Mouse (Mus musculus): Measurements from ENCODE around the gene Nova2. TPM values are rescaled to one million over a fixed set of nuclear protein-coding genes. Genes with fewer than 3 reads are reported as not detected.

Nova2 gene
- total RNA-seq (2021) (1 to 10 TPM; 4.3 to 5.1 TPM), polyA plus RNA-seq (2012; rRNA removed) (1.5 and 1.7 TPM in 2 replicates)
- long read RNA-seq, partial matches to known transcripts: 1 of 4 reads
- long read RNA-seq, other reads (novel, unspliced or antisense): 3 of 4 reads

GRCm38 (mm10) chr7:18925162-18925938 lies at the start of gene Nova2:
Nova2 (plus strand) TSS chr7:18925888.
- Histone ChIP-seq H3K79me2 (replicated peaks; ENCODE audit: control insufficient read depth, insufficient read depth, low read length) (no peaks in the 10 kb centered on the region), H3K27me3 (ENCODE audit: control insufficient read depth, insufficient read depth, low read length) (no peaks in the 10 kb centered on the region), H3K9ac (ENCODE audit: low read depth, low read length) (peak within 1 kb of the TSS; percentile 75), H3K4me1 (ENCODE audit: control insufficient read depth, insufficient read depth, low read length) (peaks cover 1% of the 10 kb centered on the region), H3K27ac (peak within 1 kb of the TSS; percentile 92), H3K4me3 (peak within 1 kb of the TSS; percentile 66), H3K36me3 (ENCODE audit: control insufficient read depth, insufficient read depth, low read length) (no peaks in the 10 kb centered on the region)
- TF ChIP-seq CTCF (IDR thresholded peaks at IDR 0.05) (peak; percentile 63), POLR2A (IDR thresholded peaks at IDR 0.05; ENCODE audit: insufficient read depth, low read depth, low read length) (peak; percentile 79), EP300 (IDR thresholded peaks at IDR 0.05; ENCODE audit: insufficient read depth, low read depth, low read length) (no peak)
- WGBS: 2% methylated on average over 33 of the region's 45 CpGs
- peak; percentile 89 to 90 for DNase-seq
- intact Hi-C loops (cut with DNase I): no loop called here

GRCm38 (mm10) chr7:18878691-18879090 lies 47.0 kb upstream of the Nova2 start:
- DNase-seq: peak in 1 of 2 experiments; percentile 14
- intact Hi-C loops (cut with DNase I): no loop called here

GRCm38 (mm10) chr7:18883991-18884744 lies 41.5 kb upstream of the Nova2 start:
- Histone ChIP-seq H3K36me3 (ENCODE audit: control insufficient read depth, insufficient read depth, low read length) (no peaks in the 10 kb centered on the region), H3K27me3 (ENCODE audit: control insufficient read depth, insufficient read depth, low read length) (no peaks in the 10 kb centered on the region), H3K27ac (no peak overlapping the region; the same call in 1 of the 2 replicates), H3K4me3 (no peak overlapping the region), H3K79me2 (replicated peaks; ENCODE audit: control insufficient read depth, insufficient read depth, low read length) (no peaks in the 10 kb centered on the region), H3K4me1 (ENCODE audit: control insufficient read depth, insufficient read depth, low read length) (peaks cover 5% of the 10 kb centered on the region), H3K9ac (ENCODE audit: low read depth, low read length) (no peak overlapping the region)
- intact Hi-C loops (cut with DNase I): no loop called here
- 33% methylated on average over 9 of the region's 9 CpGs for WGBS
- peak in 1 of 2 experiments; percentile 38 for DNase-seq
- TF ChIP-seq CTCF (IDR thresholded peaks at IDR 0.05) (no peak), EP300 (IDR thresholded peaks at IDR 0.05; ENCODE audit: insufficient read depth, low read depth, low read length) (no peak)

More at GRCm38 (mm10) chr7:18878691-18879090, 47.0 kb upstream of the Nova2 start:
- H3K36me3 ChIP-seq (ENCODE audit: control insufficient read depth, insufficient read depth, low read length): no peaks in the 10 kb centered on the region
- no peak overlapping the region for H3K4me3 ChIP-seq
- H3K4me1 ChIP-seq (ENCODE audit: control insufficient read depth, insufficient read depth, low read length): peaks cover 3% of the 10 kb centered on the region; the same call in 1 of the 2 replicates
- 35% methylated on average over 7 of the region's 7 CpGs for WGBS
- no peak for TF ChIP-seq EP300 (IDR thresholded peaks at IDR 0.05; ENCODE audit: insufficient read depth, low read depth, low read length)
- no peak for TF ChIP-seq CTCF (IDR thresholded peaks at IDR 0.05)
- no peak for TF ChIP-seq POLR2A (IDR thresholded peaks at IDR 0.05; ENCODE audit: insufficient read depth, low read depth, low read length)
- H3K27me3 ChIP-seq (ENCODE audit: control insufficient read depth, insufficient read depth, low read length): no peaks in the 10 kb centered on the region
- no peaks in the 10 kb centered on the region for H3K79me2 ChIP-seq (replicated peaks; ENCODE audit: control insufficient read depth, insufficient read depth, low read length)
- no peak overlapping the region for H3K9ac ChIP-seq (ENCODE audit: low read depth, low read length)
- H3K27ac ChIP-seq: no peak overlapping the region

GRCm38 (mm10) chr7:18884745-18885422 lies 40.8 kb upstream of the Nova2 start:
- no peak for DNase-seq
- H3K79me2 ChIP-seq (replicated peaks; ENCODE audit: control insufficient read depth, insufficient read depth, low read length): no peaks in the 10 kb centered on the region
- no peaks in the 10 kb centered on the region for H3K27me3 ChIP-seq (ENCODE audit: control insufficient read depth, insufficient read depth, low read length)
- H3K9ac ChIP-seq (ENCODE audit: low read depth, low read length): no peak overlapping the region
- no peaks in the 10 kb centered on the region for H3K36me3 ChIP-seq (ENCODE audit: control insufficient read depth, insufficient read depth, low read length)
- intact Hi-C loops (cut with DNase I): no loop called here
- TF ChIP-seq EP300 (IDR thresholded peaks at IDR 0.05; ENCODE audit: insufficient read depth, low read depth, low read length): no peak
- no peak for TF ChIP-seq CTCF (IDR thresholded peaks at IDR 0.05)
- TF ChIP-seq POLR2A (IDR thresholded peaks at IDR 0.05; ENCODE audit: insufficient read depth, low read depth, low read length): no peak
- H3K27ac ChIP-seq: no peak overlapping the region; the same call in 1 of the 2 replicates
- H3K4me1 ChIP-seq (ENCODE audit: control insufficient read depth, insufficient read depth, low read length): peaks cover 5% of the 10 kb centered on the region
- no peak overlapping the region for H3K4me3 ChIP-seq
- WGBS: 59% methylated on average over 13 of the region's 13 CpGs

GRCm38 (mm10) chr7:18886963-18887362 lies 38.7 kb upstream of the Nova2 start:
- 94% methylated on average over 1 of the region's 1 CpGs for WGBS
- Histone ChIP-seq H3K9ac (ENCODE audit: low read depth, low read length) (no peak overlapping the region), H3K79me2 (replicated peaks; ENCODE audit: control insufficient read depth, insufficient read depth, low read length) (no peaks in the 10 kb centered on the region), H3K4me3 (no peak overlapping the region), H3K27me3 (ENCODE audit: control insufficient read depth, insufficient read depth, low read length) (no peaks in the 10 kb centered on the region), H3K36me3 (ENCODE audit: control insufficient read depth, insufficient read depth, low read length) (no peaks in the 10 kb centered on the region), H3K4me1 (ENCODE audit: control insufficient read depth, insufficient read depth, low read length) (peaks cover 5% of the 10 kb centered on the region), H3K27ac (no peak overlapping the region)
- TF ChIP-seq CTCF (IDR thresholded peaks at IDR 0.05) (no peak), EP300 (IDR thresholded peaks at IDR 0.05; ENCODE audit: insufficient read depth, low read depth, low read length) (no peak), POLR2A (IDR thresholded peaks at IDR 0.05; ENCODE audit: insufficient read depth, low read depth, low read length) (no peak)
- intact Hi-C loops (cut with DNase I): no loop called here
- DNase-seq: no peak

Measured in heart, adult 2 months (tissue).